Mouse (Mus musculus) stomach, embryonic 14.5 days (tissue): ENCODE measurements around the gene Arhgef40. TPM values are rescaled to one million over a fixed set of nuclear protein-coding genes. Genes with fewer than 3 reads are reported as not detected.

Experiments used
- ATAC-seq: fragments of 200-750 bp; cut with Nextera tagmentation; 2 replicates; pipeline ENCODE4 v1.8.0; 2017; ENCODE audit warnings: low read depth, moderate TSS enrichment; ENCODE audit not compliant: insufficient number of reproducible peaks, insufficient read depth, low FRiP score
- H3K27ac ChIP-seq: fragments of 300-500 bp; sonication (generic); 2 replicates; pipeline ENCODE4 v1.5.1; 2014; ENCODE audit warnings: mild to moderate bottlenecking, low read length, moderate library complexity, mixed read lengths
- H3K27me3 ChIP-seq: fragments of 300-500 bp; sonication (generic); 2 replicates; pipeline ENCODE4 v1.6.1; 2014; ENCODE audit warnings: low read length, control low read depth, mixed read lengths; ENCODE audit not compliant: control insufficient read depth, insufficient read depth
- H3K36me3 ChIP-seq: fragments of 300-500 bp; sonication (generic); 2 replicates; pipeline ENCODE4 v1.6.1; 2014; ENCODE audit warnings: mild to moderate bottlenecking, control low read depth, low read length, moderate library complexity, mixed read lengths; ENCODE audit not compliant: control insufficient read depth, insufficient read depth
- H3K4me1 ChIP-seq: fragments of 300-500 bp; sonication (generic); 2 replicates; pipeline ENCODE4 v1.6.1; 2014; ENCODE audit warnings: low read length, control low read depth, mixed read lengths; ENCODE audit not compliant: control insufficient read depth, insufficient read depth
- H3K4me2 ChIP-seq: fragments of 300-500 bp; sonication (generic); replicated peaks from 2 replicates; pipeline ENCODE4 v1.6.1; 2014; ENCODE audit warnings: low read depth, low read length, control low read depth
- H3K4me3 ChIP-seq: fragments of 300-500 bp; sonication (generic); 2 replicates; pipeline ENCODE4 v1.5.1; 2014; ENCODE audit warnings: low read depth, low read length, control low read depth
- H3K9ac ChIP-seq: fragments of 300-500 bp; sonication (generic); replicated peaks from 2 replicates; pipeline ENCODE4 v1.6.1; 2014; ENCODE audit warnings: low read depth, mild to moderate bottlenecking, control low read depth, low read length, moderate library complexity, mixed read lengths
- H3K9me3 ChIP-seq: fragments of 300-500 bp; sonication (generic); 2 replicates; pipeline ENCODE4 v1.6.1; 2016; ENCODE audit warnings: low read depth, low read length, control low read depth; ENCODE audit not compliant: control insufficient read depth
- WGBS: fragments of 180-500 bp; shearing (Covaris S2); extraction: QIAGEN DNeasy Blood & Tissue Kit; methylation state at CpG from one replicate; pipeline ENCODE4 v1.1.7; 2014; 5-methylcytosine and 5-hydroxymethylcytosine counted together
- polyA plus RNA-seq: library from polyadenylated mRNA; unstranded; fragments of >200 nt; fragmentation: Nextera tagmentation; extraction: Ambion mirVana; gene quantifications from 2 replicates; pipeline ENCODE4 v1.2.1, GENCODE M21; 2014

Arhgef40 gene
- polyA plus RNA-seq, 1 experiment from 2014 or later: 118 TPM

DNA sequence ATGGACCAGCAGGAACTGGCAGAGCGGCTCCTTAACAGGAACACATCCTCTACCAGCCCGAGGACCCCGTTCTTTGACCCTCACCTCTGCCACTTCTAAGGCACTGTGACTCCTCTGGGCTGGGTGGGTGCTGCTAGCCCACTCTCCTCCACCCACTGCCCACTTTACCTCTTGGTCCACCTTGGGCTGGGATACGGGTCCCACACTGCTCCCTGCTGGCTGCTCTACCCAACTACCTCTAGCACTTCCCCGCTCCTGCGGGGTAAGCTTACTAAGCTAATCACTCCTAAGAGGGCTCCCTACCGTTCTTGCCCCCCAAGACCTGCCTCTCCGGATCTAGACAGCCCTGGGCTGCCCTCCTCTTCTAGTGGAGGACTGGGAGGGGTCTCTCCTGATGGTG is 21.7 kb downstream of the Arhgef40 start:
- Histone ChIP-seq H3K36me3 (peaks cover 62% of the 10 kb centered on the region), H3K27me3 (no peaks in the 10 kb centered on the region), H3K4me3 (no peak overlapping the region)

DNA sequence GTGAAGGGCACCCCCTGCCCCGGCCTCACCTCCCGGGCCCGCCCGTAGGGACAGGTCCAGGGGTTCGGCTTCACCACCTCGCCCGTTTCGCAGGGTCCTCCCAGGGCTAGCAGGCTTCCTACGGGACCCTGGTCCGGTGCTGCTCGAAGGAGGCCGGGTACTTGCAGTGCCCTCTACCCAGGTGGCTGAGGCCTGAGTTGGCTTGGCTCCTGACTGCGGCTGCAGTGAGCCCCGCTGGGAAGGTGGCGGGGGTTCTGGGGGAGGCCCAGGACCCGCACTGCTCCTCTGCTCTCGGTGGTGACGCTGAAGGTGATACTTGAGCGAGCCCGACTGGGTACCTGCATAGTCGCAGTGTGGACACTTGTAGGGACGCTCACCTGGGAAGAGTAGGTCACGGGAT is 22.3 kb downstream of the Arhgef40 start:
- Histone ChIP-seq H3K9ac (no peak overlapping the region), H3K4me2 (no peak overlapping the region), H3K27me3 (no peaks in the 10 kb centered on the region), H3K27ac (no peak overlapping the region), H3K4me3 (no peak overlapping the region), H3K36me3 (peaks cover 60% of the 10 kb centered on the region), H3K4me1 (peaks cover 13% of the 10 kb centered on the region), H3K9me3 (no peaks in the 10 kb centered on the region)
- 93% methylated on average over 23 of the region's 23 CpGs for WGBS
- no peak for ATAC-seq

More for the DNA sequence above, 21.7 kb downstream of the Arhgef40 start:
- Histone ChIP-seq H3K4me1 (peaks cover 13% of the 10 kb centered on the region), H3K9me3 (no peaks in the 10 kb centered on the region), H3K9ac (no peak overlapping the region), H3K27ac (no peak overlapping the region), H3K4me2 (no peak overlapping the region)
- WGBS: 71% methylated on average over 8 of the region's 8 CpGs
- no peak for ATAC-seq

DNA sequence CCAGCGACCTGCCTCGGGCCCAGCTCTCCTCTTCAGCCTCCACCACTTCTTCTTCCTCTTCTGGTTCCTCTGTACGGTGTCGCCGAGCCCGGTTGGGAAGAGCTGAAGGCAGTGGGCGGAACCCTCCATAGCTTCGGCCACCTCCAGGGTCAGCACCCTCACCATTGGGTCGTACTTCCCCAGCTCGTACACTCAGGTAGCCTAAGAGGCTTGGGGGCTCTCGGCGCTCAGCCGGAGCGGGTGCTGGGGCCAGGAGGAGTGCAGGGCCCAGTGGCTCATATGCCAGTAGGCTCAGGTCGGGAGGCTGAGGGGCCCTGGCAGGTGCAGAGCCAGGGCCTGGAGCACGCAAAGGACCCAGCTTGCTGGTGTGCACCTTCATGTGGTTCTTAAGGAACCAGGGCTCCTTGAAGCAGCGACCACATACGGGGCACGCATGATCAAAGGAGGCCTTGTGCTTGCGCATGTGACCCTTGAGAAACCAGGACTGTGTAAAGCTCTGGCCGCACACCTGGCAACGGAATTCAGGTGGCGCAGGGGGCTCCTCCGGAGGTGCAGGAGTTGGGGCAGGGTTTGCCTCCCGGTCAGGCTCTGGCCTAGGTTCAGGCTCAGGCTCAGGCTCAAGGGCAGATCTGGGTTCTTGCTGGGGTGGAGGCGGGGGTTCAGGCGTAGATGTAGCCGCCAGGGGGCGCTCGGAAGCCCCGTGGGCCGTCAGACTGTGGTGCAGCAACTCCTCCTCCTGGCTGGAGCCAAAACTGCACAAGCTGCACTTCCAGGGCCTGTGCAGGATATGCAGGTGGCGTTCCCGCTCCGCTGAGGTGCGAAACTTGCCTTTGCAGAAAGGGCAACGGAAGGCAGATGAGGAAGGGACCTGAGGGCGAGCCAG is 24.0 kb downstream of the Arhgef40 start:
- H3K27ac ChIP-seq: no peak overlapping the region
- peaks cover 48% of the 10 kb centered on the region for H3K36me3 ChIP-seq
- H3K4me2 ChIP-seq: no peak overlapping the region
- no peak overlapping the region for H3K4me3 ChIP-seq
- no peaks in the 10 kb centered on the region for H3K27me3 ChIP-seq
- peak; percentile 59; the same call in 1 of the 2 replicates for ATAC-seq
- H3K9me3 ChIP-seq: no peaks in the 10 kb centered on the region
- H3K9ac ChIP-seq: no peak overlapping the region
- WGBS: 55% methylated on average over 38 of the region's 38 CpGs
- peaks cover 13% of the 10 kb centered on the region for H3K4me1 ChIP-seq

DNA sequence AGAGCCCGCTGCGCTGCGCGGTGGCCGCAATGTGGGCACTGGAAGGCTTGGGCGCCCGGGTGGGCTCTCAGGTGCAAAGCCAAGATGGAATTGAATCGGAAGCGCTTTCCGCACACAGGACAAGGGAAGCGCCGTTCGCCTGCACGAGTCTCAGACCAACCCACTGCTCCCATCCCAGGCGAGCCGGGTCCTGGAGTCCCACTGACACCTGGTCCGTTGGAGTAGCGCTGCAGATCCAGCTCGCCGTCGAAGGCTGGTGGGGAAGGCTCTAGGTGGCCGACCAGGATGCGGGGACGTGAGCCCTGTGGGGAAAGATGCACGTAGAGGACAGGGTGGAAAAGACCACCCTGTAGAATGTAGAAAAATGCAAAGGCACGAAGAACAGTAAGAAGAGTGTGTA is 24.8 kb downstream of the Arhgef40 start:
- H3K9me3 ChIP-seq: no peaks in the 10 kb centered on the region
- no peak overlapping the region for H3K27ac ChIP-seq
- 54% methylated on average over 26 of the region's 26 CpGs for WGBS
- H3K4me2 ChIP-seq: no peak overlapping the region
- no peak for ATAC-seq
- peaks cover 13% of the 10 kb centered on the region for H3K4me1 ChIP-seq
- H3K9ac ChIP-seq: no peak overlapping the region
- H3K4me3 ChIP-seq: no peak overlapping the region
- H3K27me3 ChIP-seq: no peaks in the 10 kb centered on the region
- peaks cover 43% of the 10 kb centered on the region for H3K36me3 ChIP-seq

DNA sequence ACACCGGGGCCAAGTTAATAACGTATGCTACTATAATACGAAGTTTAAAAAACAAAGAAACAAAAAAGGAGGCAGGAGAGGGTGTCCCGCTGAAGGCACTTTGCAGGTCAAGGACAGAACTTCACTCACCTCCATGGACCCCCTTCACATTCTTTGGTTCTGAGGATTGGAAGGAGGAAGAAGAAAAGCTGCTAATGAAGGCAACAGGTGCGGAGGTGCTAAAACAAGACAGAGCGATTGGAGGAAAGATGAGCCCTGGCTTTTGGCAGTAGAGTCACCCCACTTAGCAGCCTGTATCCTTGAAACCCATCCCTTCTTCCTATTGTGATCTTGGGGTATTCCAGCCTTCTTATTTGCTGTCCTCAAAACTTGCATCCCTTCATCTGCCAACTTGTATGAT is 25.3 kb downstream of the Arhgef40 start:
- Histone ChIP-seq H3K36me3 (peaks cover 42% of the 10 kb centered on the region), H3K27ac (no peak overlapping the region), H3K9me3 (no peaks in the 10 kb centered on the region), H3K9ac (no peak overlapping the region), H3K4me2 (peak overlapping the region; percentile 29), H3K27me3 (no peaks in the 10 kb centered on the region), H3K4me3 (no peak overlapping the region), H3K4me1 (peaks cover 13% of the 10 kb centered on the region)
- no peak for ATAC-seq
- 67% methylated on average over 6 of the region's 6 CpGs for WGBS

DNA sequence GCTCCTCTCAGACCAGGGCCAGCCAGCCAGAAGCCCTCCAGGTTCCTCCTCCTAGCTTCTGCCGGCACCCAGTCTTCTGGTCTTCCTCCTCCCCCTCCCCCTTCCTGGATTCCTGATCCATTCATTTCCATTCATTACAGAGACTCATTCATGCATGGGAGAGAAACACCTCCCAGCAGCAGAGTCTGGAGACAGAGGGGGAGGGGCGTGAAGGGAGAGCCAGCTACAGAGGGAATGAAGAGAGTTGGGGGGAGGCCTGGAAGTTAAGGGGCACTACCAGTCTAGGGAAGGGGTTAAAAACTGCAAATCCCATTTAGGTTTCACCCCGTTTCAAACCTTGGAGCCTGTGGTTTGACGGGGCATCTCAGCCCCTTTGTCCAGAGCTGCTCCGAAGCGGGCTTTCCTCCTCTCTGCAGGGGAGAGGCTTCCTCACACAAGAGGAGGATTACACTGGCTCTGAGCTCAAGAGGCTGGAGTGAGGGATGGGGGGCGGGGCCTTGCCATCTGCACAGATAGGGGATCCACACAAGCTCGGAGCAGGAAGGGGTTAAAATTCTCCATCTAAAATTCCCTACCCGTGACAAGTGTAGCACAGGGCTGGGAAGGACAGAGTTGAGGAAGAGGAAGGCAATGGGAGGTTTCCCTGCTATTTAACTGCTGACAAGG is 26.1 kb downstream of the Arhgef40 start:
- peak overlapping the region; percentile 29 for H3K4me2 ChIP-seq
- peak overlapping the region; percentile 2; the same call in 1 of the 2 replicates for H3K4me3 ChIP-seq
- H3K9ac ChIP-seq: no peak overlapping the region
- peaks cover 34% of the 10 kb centered on the region for H3K36me3 ChIP-seq
- H3K4me1 ChIP-seq: peaks cover 18% of the 10 kb centered on the region
- 0 out of 2 replicates have a peak, but pooled peaks have one; percentile 8 for ATAC-seq
- H3K9me3 ChIP-seq: no peaks in the 10 kb centered on the region
- 6% methylated on average over 9 of the region's 9 CpGs for WGBS
- no peaks in the 10 kb centered on the region for H3K27me3 ChIP-seq
- H3K27ac ChIP-seq: peak overlapping the region; percentile 68

DNA sequence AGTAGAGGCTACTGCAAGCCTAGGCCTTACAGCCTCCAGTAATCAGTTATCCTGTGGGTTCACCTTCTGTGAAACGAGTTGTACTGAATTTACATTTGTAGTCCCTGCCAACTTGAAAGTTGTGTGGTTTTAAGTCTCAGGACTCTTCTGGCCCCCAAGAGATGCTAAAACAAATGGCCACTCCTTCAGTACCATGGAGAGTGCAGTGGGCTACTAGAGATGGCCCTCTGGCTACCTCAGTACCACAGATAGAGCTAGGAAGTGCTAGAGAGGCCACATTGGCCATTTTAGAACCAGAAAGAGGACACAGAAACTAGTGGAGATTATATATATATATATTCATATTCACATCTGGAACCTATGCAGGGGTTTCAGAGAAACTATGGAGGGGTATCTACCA is 27.2 kb downstream of the Arhgef40 start:
- Histone ChIP-seq H3K9me3 (no peaks in the 10 kb centered on the region), H3K4me2 (no peak overlapping the region), H3K36me3 (peaks cover 23% of the 10 kb centered on the region; the same call in 1 of the 2 replicates), H3K9ac (no peak overlapping the region), H3K4me3 (no peak overlapping the region), H3K27ac (no peak overlapping the region), H3K27me3 (no peaks in the 10 kb centered on the region), H3K4me1 (peaks cover 29% of the 10 kb centered on the region)
- WGBS: 68% methylated on average over 1 of the region's 1 CpGs
- no peak for ATAC-seq

DNA sequence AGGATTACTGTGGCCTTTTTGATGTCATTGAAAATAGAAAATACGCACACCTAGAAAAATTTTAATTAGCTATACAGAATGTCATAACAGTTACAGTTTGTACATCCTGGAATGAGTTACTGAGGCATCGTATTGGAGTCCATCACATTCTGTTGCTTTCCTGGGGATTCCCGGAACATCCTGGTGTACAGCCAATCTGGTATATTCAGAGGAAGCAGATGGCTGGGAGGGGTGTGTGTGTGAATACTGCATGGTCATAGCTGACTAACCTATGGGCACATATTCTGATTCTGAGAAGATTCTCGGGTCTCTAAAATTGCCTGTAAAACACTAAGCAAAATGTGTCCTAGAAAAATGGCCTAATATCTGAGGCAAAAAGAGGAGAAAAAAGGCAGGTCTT is 27.6 kb downstream of the Arhgef40 start:
- ATAC-seq: no peak
- Histone ChIP-seq H3K27ac (no peak overlapping the region), H3K4me3 (no peak overlapping the region), H3K9me3 (no peaks in the 10 kb centered on the region), H3K4me2 (no peak overlapping the region), H3K9ac (no peak overlapping the region), H3K27me3 (no peaks in the 10 kb centered on the region), H3K36me3 (peaks cover 19% of the 10 kb centered on the region; the same call in 1 of the 2 replicates), H3K4me1 (peaks cover 30% of the 10 kb centered on the region)
- WGBS: 77% methylated on average over 4 of the region's 4 CpGs
